Mouse (Mus musculus): ENCODE data around the gene 4921517D22Rik.

4921517D22Rik gene

DNA sequence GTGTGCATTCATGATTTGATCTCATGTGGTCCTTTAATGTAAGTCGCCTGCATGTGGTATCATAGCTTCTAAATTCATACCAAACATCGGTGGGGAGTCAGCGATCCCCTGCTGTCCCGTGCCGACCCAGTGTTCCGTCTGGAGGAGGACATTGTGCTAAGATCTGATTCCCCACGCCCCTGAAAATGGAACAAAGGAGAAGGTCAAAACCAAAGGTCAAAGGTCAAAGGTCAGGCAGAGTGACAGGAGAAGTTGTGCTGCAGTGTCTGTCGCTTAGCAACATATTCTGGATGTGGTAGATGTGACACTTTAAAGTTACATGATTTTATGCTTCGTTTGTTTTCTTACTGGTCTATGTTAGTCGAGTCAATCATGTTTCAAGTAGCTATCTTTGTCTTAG lies 2.4 kb downstream of the 4921517D22Rik start:
- no peak for DNase-seq (ENCODE audit: low read depth)

- DNase-seq (ENCODE audit: low read depth): no peak
Measured at GRCm38 (mm10) chr13:59690576-59690975, 3.3 kb downstream of the 4921517D22Rik start.

DNA sequence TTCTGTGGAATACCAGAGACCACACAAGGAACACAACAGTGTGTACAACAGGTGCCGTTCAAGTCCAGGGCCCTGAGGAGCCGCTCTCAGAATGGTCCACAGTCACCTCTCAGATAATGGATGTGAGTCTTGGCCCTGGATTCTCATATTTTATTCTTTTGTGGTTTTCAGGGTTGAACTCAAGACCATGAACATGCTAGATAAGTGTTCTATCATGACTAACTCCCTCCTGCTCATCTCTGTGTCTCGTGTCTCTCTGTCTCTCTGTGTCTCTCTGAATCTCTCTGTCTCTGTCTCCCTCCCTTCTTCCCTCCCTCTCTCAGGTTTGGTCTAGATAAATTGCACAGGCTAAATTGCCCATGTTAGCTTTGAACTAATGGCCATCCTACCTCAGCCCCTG lies 4.1 kb downstream of the 4921517D22Rik start:
- no peak for DNase-seq (ENCODE audit: low read depth)

DNA sequence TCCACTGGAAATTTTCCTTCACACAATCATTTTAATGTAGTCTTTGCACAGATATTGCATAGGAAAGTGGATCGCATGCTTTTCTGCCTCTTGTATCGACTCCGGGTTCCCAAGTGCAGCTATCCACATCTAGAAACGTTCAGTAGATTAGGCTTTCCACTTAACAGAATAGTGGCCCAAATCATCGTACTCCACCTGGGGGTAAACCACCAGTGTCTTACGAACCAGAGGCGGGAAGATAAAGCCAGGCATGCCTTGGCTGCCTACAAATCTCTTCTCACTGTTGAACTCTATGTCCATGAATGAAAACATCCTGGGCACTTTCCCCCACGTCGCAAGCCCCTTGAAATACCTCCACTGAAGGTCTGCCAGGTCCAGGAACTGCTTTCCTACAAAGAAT lies 4.6 kb downstream of the 4921517D22Rik start:
- DNase-seq (ENCODE audit: low read depth): no peak

- DNase-seq (ENCODE audit: low read depth): no peak
Measured at GRCm38 (mm10) chr13:59688338-59688770, 5.6 kb downstream of the 4921517D22Rik start.

DNA sequence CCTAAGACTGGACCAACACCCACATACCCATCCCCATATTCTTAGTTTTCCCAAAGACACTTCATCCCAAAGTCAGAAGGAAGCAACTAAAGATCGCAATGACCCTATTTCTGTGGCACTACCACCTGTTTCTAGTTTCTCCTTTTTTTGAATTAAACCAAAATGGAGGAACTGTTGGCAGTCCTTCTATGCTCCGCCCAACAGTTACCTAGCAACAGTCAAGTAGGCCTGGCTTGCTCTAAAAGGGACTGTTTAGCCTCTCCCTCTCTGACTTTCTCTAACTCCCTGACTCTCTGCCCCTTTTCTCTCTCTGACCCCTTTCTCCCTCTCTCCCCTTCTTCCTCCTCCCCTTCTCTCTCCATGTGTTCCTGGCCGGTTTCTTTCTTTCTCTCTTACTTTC lies 8.7 kb downstream of the 4921517D22Rik start:
- DNase-seq (ENCODE audit: low read depth): no peak

GRCm38 (mm10) chr13:59682629-59683028 lies 11.3 kb downstream of the 4921517D22Rik start:
- DNase-seq (ENCODE audit: low read depth): peak; percentile 41

GRCm38 (mm10) chr13:59679908-59680307 lies 14.0 kb downstream of the 4921517D22Rik start:
- no peak for DNase-seq (ENCODE audit: low read depth)

DNA sequence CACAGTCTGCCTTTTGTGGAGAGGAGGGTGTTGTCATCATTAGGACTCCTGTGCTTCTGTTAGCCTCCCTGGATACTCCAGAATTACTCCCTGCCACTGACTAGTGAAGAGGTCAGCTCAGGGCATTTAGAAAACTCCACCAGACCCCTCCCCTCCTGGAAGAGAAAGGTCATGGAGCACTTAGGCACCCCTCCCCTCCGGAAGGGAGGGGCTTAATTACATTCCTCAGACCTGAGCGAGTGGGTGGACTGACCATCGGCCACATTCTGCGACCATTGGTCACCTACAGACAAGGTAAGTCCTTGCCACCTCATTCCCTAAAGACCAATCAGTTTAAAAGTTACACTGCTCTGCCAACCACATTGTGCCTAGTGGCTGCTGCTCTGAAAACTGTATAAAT lies 14.6 kb downstream of the 4921517D22Rik start:
- no peak for DNase-seq (ENCODE audit: low read depth)

DNA sequence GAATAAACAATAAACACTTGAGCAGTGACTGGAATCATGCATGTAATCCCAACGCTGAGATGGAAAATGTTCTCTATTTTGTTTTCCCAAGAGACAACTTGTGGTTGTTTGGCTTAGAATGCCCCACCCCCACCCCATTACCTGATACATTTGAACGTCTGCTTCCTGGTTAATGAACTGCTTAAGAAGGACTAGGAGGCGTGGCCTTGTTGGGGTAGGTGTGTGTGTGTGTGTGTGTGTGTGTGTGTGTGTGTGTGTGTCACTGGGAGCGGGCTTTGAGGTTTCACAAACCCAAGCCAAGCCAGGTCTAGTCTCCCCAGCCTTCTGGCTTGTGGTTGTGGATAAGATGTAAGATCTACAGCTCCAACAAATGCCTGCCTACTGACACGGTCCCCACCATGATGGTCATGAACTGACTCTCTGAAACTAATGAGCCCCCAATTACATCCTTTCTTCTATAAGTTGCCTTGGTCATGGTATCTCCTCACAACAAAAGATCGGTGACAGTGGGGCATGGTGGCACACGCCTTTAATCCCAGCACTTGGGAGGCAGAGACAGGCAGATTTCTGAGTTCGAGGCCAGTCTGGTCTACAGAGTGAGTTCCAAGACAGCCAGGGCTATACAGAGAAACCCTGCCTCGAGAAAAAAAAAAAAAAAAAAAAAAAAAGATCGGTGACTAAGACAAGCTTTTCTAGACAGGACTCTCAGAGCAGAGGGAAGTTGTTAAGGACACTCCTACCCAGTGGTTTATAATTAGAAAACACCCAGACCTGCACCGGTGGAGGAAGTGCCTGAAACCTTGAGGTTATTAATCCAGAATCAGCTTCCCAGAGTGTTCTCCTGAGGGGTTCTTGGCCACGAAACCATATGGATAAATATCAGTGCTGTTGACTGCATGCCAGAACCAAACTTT lies 17.3 kb downstream of the 4921517D22Rik start:
- no peak for DNase-seq (ENCODE audit: low read depth)

DNA sequence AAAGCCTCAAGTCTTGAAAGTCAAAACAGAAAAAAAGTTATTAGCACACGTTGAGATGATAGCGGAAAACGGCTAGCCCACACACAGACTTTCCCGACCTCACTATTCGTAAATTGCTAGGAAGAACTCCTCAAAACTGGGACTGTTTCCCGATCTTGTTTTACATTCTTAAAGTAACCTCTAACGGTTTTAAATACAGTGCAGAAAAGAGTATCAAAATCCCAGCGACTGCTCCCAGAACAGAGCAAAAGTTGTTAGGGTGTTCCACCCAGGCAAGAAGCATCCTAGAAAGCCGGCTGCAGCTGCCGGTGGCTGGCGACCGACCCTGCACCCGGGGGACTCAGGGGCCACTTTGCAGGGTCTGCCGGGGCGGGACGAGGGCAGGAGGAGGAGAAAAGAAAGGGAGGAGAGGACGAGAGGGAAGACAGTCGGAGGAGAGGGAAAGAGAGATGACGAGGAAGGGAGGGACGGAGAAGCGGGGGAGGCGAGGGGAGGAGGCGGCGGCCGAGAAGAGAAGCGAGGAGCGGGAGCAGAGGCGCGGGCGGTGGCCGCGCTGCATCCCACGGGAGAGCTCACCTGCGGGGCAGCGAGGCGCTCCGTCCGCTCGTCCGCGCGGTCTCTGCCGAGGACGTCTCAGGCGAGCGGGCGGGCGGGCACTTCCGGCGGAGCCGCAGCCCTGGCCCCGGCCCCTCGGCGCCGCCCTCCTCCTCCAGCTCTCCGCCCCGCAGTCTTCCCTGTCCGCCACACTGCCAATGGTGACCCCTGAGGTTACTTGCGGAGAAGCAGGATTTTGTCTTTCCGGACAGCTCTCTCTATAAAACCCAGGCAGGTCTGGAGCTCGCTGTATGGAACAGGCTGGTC lies 18.5 kb downstream of the 4921517D22Rik start, which contains the start of gene Golm1:
Golm1 (minus strand) TSS at position 661 of the 861 bp plus-strand sequence.
- DNase-seq (ENCODE audit: low read depth): peak; percentile 41

DNA sequence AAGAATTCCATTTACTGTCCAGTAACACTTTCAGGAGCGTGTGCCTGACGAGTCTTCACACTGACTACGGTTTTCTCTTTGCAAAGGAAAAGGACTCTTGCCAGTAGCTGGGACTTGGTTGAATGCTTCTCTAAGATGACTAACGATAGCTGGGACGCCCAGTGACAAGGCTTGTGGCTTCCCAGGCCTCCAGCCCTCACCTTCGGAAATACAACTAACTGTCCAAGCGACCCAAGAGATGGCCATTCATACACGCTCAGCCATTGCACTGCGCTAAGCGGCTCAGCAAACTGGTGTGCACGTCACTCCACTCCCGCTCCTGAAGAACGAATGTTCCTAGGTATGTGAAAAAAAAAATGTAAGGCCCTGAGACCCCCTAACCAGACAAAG lies 19.2 kb downstream of the 4921517D22Rik start:
- DNase-seq (ENCODE audit: low read depth): no peak

- DNase-seq (ENCODE audit: low read depth): no peak
Measured at GRCm38 (mm10) chr13:59674215-59674614, 19.7 kb downstream of the 4921517D22Rik start.

GRCm38 (mm10) chr13:59673597-59673996 lies 20.3 kb downstream of the 4921517D22Rik start:
- no peak for DNase-seq (ENCODE audit: low read depth)

DNA sequence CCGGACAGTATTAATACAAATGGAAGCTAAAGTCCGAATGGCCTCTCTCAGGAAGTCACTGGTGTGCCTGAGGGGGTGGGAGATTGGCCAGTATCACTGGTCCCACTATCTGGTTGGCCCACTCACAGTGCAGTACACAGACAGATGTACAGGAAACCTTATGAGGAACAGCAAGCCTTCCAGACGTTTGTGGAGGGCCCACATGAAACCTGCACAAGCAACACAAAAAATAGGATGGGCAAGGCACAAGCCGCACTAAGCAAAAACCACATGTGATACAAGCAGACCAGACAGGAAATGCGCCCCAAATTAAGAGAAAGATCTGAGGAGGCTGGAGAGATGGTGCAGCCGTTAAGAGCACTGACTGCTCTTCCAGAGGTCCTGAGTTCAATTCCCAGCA lies 21.7 kb downstream of the 4921517D22Rik start:
- DNase-seq (ENCODE audit: low read depth): peak; percentile 60

DNA sequence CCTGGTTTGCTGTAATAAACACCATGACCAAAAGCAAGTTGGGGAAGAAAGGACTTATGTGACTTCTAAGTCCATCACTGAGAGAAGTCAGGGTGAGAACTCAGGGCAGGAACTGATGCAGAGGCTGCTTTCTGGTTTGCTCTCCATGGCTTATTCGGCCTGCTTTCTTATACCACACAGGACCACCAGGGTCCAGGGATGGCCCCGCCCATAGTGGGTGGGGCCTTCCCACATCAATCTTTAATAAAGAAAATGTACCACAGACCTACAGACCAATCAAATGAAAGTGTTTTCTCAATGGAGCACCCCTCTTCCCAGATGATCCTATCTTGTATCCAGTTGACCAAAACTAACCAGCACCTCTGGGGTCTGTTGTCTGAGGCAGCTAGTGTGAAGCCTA lies 22.4 kb downstream of the 4921517D22Rik start:
- no peak for DNase-seq (ENCODE audit: low read depth)

GRCm38 (mm10) chr13:59669946-59670345 lies 24.0 kb downstream of the 4921517D22Rik start:
- no peak for DNase-seq (ENCODE audit: low read depth)

DNA sequence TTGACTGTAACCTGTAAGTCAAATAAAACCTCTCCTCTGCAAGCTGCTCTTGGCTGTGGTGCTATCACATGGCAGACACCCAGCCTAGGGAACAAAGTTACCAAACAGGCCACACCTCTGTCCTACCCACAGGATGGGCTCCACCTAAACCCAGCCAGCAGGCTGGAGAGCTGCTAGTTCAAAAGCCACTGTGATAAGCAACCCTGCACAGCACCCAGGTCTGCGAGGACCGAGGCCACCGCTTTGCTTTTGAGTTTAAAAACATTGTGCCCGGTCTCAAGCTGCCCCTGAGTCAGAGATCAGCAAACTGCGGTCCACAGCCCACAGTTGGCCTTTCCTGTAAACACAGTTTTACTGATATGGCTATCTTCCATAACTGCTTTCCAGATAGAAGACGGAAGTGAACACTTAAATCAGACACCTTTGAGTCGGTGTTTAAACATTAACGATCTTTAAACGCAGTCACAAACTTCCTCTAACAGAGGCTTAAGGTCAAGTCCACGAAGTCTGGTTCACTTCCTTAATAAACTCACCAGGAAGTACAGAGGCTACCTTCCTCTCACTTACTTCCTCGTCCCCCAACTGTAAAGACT lies 25.3 kb downstream of the 4921517D22Rik start:
- DNase-seq (ENCODE audit: low read depth): peak; percentile 71

DNA sequence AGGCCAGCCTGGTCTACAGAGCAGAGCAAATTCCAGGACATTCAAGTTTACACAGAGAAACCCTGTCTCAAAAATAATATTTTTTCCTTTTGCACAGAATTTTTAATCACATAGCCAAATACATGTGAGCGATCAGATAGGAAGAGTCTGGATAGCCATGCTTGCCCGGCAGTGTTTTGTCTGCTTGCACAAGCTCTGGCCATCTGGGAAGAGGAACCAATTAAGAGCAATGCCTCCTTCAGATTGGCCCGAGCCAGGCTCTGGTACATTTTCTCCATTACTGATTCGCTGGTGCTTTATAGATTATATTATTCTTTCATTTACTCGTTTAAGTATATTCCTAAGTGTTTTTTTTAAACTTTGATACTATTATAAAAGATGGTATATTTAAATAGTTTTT lies 26.1 kb downstream of the 4921517D22Rik start:
- no peak for DNase-seq (ENCODE audit: low read depth)

- DNase-seq (ENCODE audit: low read depth): no peak
Measured at GRCm38 (mm10) chr13:59663939-59664712, 29.8 kb downstream of the 4921517D22Rik start.

GRCm38 (mm10) chr13:59661966-59662365 lies 31.9 kb downstream of the 4921517D22Rik start:
- DNase-seq (ENCODE audit: low read depth): no peak

- no peak for DNase-seq (ENCODE audit: low read depth)
Measured at GRCm38 (mm10) chr13:59661387-59661786, 32.5 kb downstream of the 4921517D22Rik start.

Measured in naive thymus-derived CD4-positive, alpha-beta T cell, adult 2 months (primary cell).